Mouse (Mus musculus) T-helper 2 cell (primary cell): ENCODE measurements around the gene Car2.

ENCODE experiments used
- in situ Hi-C: fragments of 300-600 bp; cut with MboI, MseI; formaldehyde crosslinking; loops from one replicate; pipeline ENCODE4 v1.15.1; 2025; ENCODE audit warnings: high pct_unique_total_duplicates

Car2 gene

GRCm38 (mm10) chr3:14878749-14879223 is 7.3 kb upstream of the Car2 start:
- in situ Hi-C loops = loop anchor here (5.0 kb wide), 1 partner anchor 314 kb away; no protein-coding TSS in a partner anchor

DNA sequence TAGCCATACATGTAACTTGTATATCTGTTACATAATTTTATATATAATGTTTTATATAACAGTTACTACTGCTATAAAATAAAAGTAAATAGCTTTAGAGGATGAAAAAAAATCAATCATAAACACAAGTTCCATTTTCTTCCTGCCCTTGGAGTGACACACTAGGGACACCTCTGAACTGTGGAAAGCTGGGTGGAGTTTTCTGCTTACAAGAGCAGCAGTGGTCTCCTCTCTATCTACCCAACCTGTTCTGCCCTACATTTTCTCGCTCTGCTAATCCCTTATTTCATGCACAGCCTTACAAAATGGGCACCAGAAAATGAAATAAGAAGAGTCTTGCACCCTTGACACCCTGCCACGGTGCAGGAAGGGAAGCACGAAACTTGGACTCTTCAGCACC is 6.8 kb upstream of the Car2 start:
- in situ Hi-C loops = loop anchor here (5.0 kb wide), 1 partner anchor 313 kb away; no protein-coding TSS in a partner anchor

- in situ Hi-C loops = no loop called here
Measured at GRCm38 (mm10) chr3:14880277-14880676, 5.8 kb upstream of the Car2 start.

- in situ Hi-C loops = no loop called here
Measured at GRCm38 (mm10) chr3:14882005-14882404, 4.1 kb upstream of the Car2 start.

DNA sequence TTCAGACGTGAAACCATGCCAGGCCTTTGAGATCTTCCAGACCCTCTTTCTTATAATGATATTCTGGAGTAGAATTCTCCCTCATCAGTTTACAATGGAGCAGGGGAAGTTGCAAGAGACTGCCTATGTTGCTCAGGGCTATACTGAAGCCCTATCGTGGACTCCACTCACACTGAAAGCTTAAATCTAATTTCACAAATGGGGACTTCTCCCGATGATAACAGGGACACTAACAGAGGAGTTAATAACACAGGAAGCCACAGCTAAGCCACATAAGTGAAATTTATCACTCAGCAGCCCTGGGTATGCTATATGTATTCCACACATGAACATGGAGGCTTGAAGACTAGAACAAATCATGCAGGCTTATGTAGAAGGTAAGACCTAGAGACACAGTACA is 3.3 kb upstream of the Car2 start:
- in situ Hi-C loops = no loop called here

DNA sequence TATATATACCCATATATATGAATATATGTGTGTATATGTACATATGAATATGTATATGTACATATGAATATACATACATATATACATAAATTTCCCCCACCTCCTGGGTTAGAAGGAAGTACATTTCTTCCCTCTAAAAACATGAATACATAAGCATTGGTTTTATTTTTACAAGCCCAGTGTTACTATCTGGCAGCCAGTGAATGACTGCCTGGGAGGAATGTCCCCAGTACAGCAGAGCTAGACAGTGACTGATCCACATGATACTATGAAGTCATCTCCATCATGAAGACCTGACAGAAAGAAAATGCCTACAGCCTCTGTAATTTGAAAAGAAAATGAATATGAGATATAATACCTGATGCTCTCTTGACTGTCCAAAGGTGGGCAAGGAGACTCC is 1.2 kb upstream of the Car2 start:
- in situ Hi-C loops = loop anchor here (5.0 kb wide), 1 partner anchor 352 kb away; no protein-coding TSS in a partner anchor

GRCm38 (mm10) chr3:14887134-14887666 is 1.1 kb downstream of the Car2 start:
- in situ Hi-C loops = loop anchor here (5.0 kb wide), 1 partner anchor 350 kb away; no protein-coding TSS in a partner anchor

- in situ Hi-C loops = loop anchor here (5.0 kb wide), 1 partner anchor 350 kb away; no protein-coding TSS in a partner anchor
Measured at GRCm38 (mm10) chr3:14887686-14888295, 1.7 kb downstream of the Car2 start.

- in situ Hi-C loops = loop anchor here (5.0 kb wide), 1 partner anchor 349 kb away; no protein-coding TSS in a partner anchor
Measured at GRCm38 (mm10) chr3:14888549-14888948, 2.5 kb downstream of the Car2 start.

GRCm38 (mm10) chr3:14889085-14889484 is 3.0 kb downstream of the Car2 start:
- in situ Hi-C loops = loop anchor here (5.0 kb wide), 1 partner anchor 348 kb away; no protein-coding TSS in a partner anchor

DNA sequence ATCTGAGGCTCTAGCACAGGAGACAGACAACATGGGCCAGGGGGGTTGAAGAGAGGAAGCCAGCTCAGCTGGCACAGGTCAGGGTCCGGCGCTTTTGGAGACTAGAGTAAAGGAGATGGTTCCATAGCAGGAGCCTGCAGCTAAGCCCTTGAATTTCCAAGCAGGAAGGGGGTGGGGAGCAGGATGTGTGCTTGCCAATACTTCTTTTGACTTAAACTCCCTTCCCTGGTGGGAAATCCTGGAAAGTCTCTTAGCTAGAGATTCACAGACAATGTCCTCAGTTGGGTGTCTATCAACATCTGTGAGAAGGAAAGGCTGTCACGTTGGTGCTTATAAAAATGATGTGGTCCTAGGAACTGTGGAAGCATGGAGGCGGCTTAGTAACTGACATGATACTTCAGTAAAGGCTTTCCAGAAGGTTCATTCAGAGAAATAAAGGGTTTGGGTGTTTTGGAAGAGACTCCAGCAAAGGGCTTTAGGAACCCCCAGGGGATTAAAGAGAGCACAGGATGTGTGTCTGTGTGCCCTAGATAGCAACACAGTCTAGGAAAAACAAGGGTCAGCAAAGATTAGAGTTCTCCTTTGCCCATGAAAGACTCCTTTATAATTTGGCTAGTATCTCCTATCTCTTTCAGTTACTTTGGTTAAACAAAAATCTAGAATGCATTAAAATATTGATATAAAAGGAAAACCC is 3.8 kb downstream of the Car2 start:
- in situ Hi-C loops = loop anchor here (5.0 kb wide), 1 partner anchor 347 kb away; no protein-coding TSS in a partner anchor

GRCm38 (mm10) chr3:14892991-14893390 is 6.9 kb downstream of the Car2 start:
- in situ Hi-C loops = no loop called here

- in situ Hi-C loops = no loop called here
Measured at GRCm38 (mm10) chr3:14893700-14894099, 7.6 kb downstream of the Car2 start.

DNA sequence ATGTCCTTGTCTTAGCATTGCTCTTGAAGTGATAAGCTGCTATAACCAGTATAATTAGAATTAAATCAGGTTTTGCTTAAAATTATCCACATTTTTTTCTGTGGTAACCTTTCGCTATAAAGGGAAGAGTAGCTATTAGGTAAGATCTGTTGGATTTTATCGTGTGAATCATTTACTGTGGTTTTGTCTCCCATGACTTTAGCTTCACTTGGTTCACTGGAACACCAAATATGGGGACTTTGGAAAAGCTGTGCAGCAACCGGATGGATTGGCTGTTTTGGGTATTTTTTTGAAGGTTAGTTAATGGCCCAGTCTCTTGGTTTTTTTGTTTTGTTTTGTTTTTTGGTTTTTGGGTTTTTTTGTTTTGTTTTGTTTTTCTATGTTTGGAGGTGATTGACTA is 9.3 kb downstream of the Car2 start:
- in situ Hi-C loops = no loop called here

DNA sequence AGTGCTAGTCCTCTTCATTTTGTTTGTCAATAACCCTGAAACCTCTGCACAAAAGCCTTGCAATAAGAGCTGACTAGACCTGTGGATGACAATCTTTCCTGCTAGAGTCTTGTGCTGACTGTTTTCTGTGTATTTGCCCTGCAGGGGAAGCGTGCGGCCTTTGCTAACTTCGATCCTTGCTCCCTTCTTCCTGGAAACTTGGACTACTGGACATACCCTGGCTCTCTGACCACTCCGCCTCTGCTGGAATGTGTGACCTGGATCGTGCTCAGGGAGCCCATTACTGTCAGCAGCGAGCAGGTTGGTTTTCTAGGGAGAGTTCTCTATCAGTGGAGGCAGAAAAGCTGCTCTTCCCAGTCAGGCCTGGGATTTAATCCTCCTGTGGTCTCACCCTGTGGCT is 11.7 kb downstream of the Car2 start:
- in situ Hi-C loops = no loop called here

DNA sequence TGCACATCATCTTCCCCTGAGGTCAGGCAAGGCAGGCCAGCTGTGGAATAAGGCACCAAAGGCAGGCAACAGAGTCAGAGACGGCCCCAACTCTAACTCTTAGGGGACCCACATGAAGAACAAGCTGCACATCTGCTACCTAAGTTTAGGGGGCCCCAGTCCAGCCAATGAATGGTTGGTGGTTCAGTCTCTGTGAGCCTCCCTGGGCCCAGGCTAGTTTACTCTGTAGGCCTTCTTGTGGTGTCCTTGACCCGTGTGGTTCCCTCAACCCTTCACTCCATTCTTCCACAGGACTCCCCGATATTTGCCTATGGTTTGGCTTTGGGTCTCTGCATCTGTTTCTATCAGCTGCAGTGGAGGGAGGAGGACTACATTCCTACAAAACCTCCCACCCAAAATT is 17.3 kb downstream of the Car2 start:
- in situ Hi-C loops = no loop called here

DNA sequence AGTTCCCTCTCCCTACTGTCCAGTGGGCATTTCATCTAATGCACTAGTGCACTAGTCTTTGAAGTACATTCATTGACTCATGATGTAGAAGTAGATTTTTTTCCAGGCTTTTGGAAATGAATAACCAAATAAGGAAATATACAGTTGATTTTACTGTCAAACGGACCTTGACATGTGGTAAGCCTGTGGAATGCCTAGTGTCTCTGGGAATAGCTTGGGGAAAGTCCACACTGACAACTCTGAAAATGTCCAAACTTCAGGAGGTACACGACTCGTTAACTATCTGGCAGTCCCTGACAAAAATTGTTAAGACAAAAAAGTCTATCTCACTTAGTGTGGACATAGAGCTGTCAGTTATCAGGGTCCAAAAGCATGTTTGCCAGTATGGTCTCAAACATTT is 18.1 kb downstream of the Car2 start:
- in situ Hi-C loops = no loop called here

GRCm38 (mm10) chr3:14907271-14907670 is 21.2 kb downstream of the Car2 start:
- in situ Hi-C loops = no loop called here

DNA sequence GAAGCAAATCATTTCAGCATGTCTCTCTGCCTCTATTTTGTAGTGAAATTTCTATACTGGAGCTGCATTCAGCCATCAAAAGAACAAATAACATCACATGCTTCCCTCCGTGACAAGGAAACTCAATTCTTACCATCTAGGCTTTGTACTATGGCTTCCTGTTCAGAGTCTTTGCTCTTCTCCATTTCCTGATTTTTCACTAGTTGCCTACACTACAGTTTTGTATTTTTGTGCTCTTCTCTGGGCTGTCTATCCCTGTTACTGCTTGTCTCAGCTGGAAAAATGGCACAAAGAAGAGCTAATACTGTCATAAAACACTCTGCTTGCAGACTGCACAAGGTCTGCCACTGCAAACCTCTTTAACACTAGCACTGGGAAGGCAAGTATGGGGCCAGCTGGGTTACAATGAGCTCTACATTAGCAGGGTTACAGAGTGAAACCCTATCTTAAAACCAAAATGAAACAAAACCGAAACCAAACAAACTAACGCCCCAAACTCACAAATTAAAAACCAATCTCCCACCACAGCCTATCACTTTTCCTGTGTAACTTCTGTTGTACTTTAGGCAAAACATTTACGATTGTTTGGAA is 26.0 kb downstream of the Car2 start:
- in situ Hi-C loops = no loop called here

- in situ Hi-C loops = no loop called here
Measured at GRCm38 (mm10) chr3:14913774-14914173, 27.7 kb downstream of the Car2 start.

- in situ Hi-C loops = no loop called here
Measured at GRCm38 (mm10) chr3:14915355-14915754, 29.3 kb downstream of the Car2 start.

GRCm38 (mm10) chr3:14917261-14917660 is 31.2 kb downstream of the Car2 start:
- in situ Hi-C loops = no loop called here
